In the genomic region with DNA sequence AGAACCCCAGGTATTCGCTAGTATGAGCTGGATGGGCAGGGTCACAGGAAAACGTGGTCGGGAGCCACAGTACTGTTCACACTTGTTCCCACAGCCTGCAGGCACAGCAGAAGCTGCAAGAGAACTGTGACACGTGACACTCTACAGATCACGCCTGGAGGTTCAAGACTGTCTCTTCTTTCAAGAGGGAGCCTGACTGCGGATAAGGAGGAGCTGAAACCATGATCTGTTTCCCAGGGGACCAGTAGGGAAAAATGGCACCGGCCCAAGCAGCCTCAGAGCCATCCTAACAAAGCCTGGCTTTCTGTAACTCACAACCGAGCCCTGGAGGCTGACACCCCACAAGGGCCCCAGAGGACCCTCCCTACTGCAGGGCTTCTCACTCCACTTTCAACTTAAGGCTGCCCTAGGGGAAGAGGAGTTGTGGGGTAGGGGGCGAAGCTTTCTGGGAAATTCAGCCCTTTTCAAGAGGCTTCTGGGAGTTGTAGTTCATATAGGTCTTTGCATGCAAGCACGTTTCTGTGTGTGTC, we compare ENCODE assay signal across 8 mouse cellular contexts. TPM values are rescaled to one million over a fixed set of nuclear protein-coding genes. Genes with fewer than 3 reads are reported as not detected.
DNase-seq lines count a peak whose midpoint lies in the region; ATAC-seq lines count a peak whose summit lies in the region.

No protein-coding gene starts in this region.

- H3K4me3 ChIP-seq in kidney, embryonic 14.5 days (ENCODE audit: low read length) = peak overlapping the region; percentile 36
- H3K4me3 ChIP-seq in limb, embryonic 15.5 days = peak overlapping the region; percentile 41
- peak overlapping the region; percentile 50 for H3K4me3 ChIP-seq in neural tube, embryonic 13.5 days

- peak; percentile 82 for ATAC-seq in kidney, embryonic 14.5 days (ENCODE audit: low FRiP score, low TSS enrichment)
- peak; percentile 73; the same call in 1 of the 2 replicates for ATAC-seq in limb, embryonic 15.5 days (ENCODE audit: insufficient number of reproducible peaks, low FRiP score, low TSS enrichment, low read depth)
- peak; percentile 89 for ATAC-seq in neural tube, embryonic 13.5 days (ENCODE audit: low read depth)

- WGBS in kidney, embryonic 14.5 days = 11% methylated on average over 10 of the region's 10 CpGs
- 5% methylated on average over 10 of the region's 10 CpGs for WGBS in limb, embryonic 15.5 days
- WGBS in neural tube, embryonic 13.5 days = 15% methylated on average over 10 of the region's 10 CpGs

- H3K27ac ChIP-seq in kidney, embryonic 14.5 days (ENCODE audit: low read depth, low read length) = peak overlapping the region; percentile 24; the same call in 1 of the 2 replicates
- peak overlapping the region; percentile 48 for H3K27ac ChIP-seq in limb, embryonic 15.5 days
- peak overlapping the region; percentile 79 for H3K27ac ChIP-seq in neural tube, embryonic 13.5 days (replicated peaks)

- H3K9ac ChIP-seq in kidney, embryonic 14.5 days (ENCODE audit: low read depth, low read length) = peak overlapping the region; percentile 55
- H3K9ac ChIP-seq in limb, embryonic 15.5 days = peak overlapping the region; percentile 17; the same call in 1 of the 2 replicates
- H3K9ac ChIP-seq in neural tube, embryonic 13.5 days = peak overlapping the region; percentile 70

- peaks cover 2% of the 10 kb centered on the region; the same call in 1 of the 2 replicates for H3K4me1 ChIP-seq in kidney, embryonic 14.5 days (ENCODE audit: control insufficient read depth, insufficient read depth, low read length)
- 0 out of 2 replicates have a peak, but pooled peaks cover 3% of the 10 kb centered on the region for H3K4me1 ChIP-seq in limb, embryonic 15.5 days
- peaks cover 9% of the 10 kb centered on the region for H3K4me1 ChIP-seq in neural tube, embryonic 13.5 days (replicated peaks)

- H3K4me2 ChIP-seq in kidney, embryonic 14.5 days (replicated peaks; ENCODE audit: low read depth, low read length) = peak overlapping the region; percentile 67
- H3K4me2 ChIP-seq in limb, embryonic 15.5 days = peak overlapping the region; percentile 55
- H3K4me2 ChIP-seq in neural tube, embryonic 13.5 days = peak overlapping the region; percentile 63

- no peaks in the 10 kb centered on the region for H3K9me3 ChIP-seq in kidney, embryonic 14.5 days (ENCODE audit: control insufficient read depth, low read length)
- H3K9me3 ChIP-seq in limb, embryonic 15.5 days = no peaks in the 10 kb centered on the region
- H3K9me3 ChIP-seq in neural tube, embryonic 13.5 days = no peaks in the 10 kb centered on the region

- H3K27me3 ChIP-seq in kidney, embryonic 14.5 days (ENCODE audit: control insufficient read depth, insufficient read depth, low read length) = no peaks in the 10 kb centered on the region
- H3K27me3 ChIP-seq in limb, embryonic 15.5 days = no peaks in the 10 kb centered on the region
- H3K27me3 ChIP-seq in neural tube, embryonic 13.5 days = no peaks in the 10 kb centered on the region

- peak; percentile 35 for DNase-seq in 416B (ENCODE audit: low read depth)
- peak; percentile 85 for DNase-seq in MN1 (ENCODE audit: low spot score)
- DNase-seq in embryo, embryonic 11.5 days (ENCODE audit: low read depth, low spot score) = peak; percentile 38
- peak; percentile 13 for DNase-seq in heart, adult 8-10 months (ENCODE audit: low spot score)
- DNase-seq in spleen, postnatal 10 days (ENCODE audit: low spot score in 2 of 2) = no peak

- no peaks in the 10 kb centered on the region for H3K36me3 ChIP-seq in kidney, embryonic 14.5 days (ENCODE audit: control insufficient read depth, insufficient read depth, low read length)
- no peaks in the 10 kb centered on the region for H3K36me3 ChIP-seq in limb, embryonic 15.5 days
- H3K36me3 ChIP-seq in neural tube, embryonic 13.5 days = no peaks in the 10 kb centered on the region

RNA-seq across cellular contexts. Expression of a gene that starts 42.8 kb away (rescaled TPM):
- 10 to 100 TPM; 38.8 to 42.4 (median 40.8) TPM for total RNA-seq in heart, adult 8-10 months (2022)
- 15.6 and 20.5 TPM in 2 replicates for polyA plus RNA-seq in kidney, embryonic 14.5 days (2014; fragmentation: Nextera tagmentation; extraction: Ambion mirVana)
- 16.8 and 17.2 TPM in 2 replicates for polyA plus RNA-seq in limb, embryonic 15.5 days (2015; fragmentation: Nextera tagmentation; extraction: Ambion mirVana)
- polyA plus RNA-seq in neural tube, embryonic 13.5 days (2015; fragmentation: Nextera tagmentation; extraction: Ambion mirVana) = 38.5 and 41.3 TPM in 2 replicates

Comparison
In these comparisons a context has a peak if more than half of its experiments do, and no peak if none do; other contexts are left out.
1. DNase-seq: peak in 416B (single experiment), MN1 (single experiment), embryo, embryonic 11.5 days (single experiment) and heart, adult 8-10 months (single experiment); none in spleen, postnatal 10 days (0 of 2).
2. H3K27ac ChIP-seq: peak in every context shown above with its lines; median percentile 79 in neural tube, embryonic 13.5 days; 48 in limb, embryonic 15.5 days; 24 in kidney, embryonic 14.5 days.
3. H3K9ac ChIP-seq: peak in every context shown above with its lines; median percentile 70 in neural tube, embryonic 13.5 days; 55 in kidney, embryonic 14.5 days; 17 in limb, embryonic 15.5 days.
4. Peak in every context shown above with its lines, with median percentiles within 50 percentile points of each other: ATAC-seq, H3K4me2 ChIP-seq and H3K4me3 ChIP-seq.